Mouse (Mus musculus) cerebellum, adult 8-10 months (tissue): Measurements from ENCODE around the gene Tma7.
A peak's percentile ranks its signal among the peaks of the same experiment; 100 is the strongest.

Experiments
- DNase-seq: peaks from one replicate; pipeline ENCODE4 v3.0.0; 2022

Gene Tma7

GRCm38 (mm10) chr9:109039681-109040080 lies 42.7 kb downstream of the Tma7 start:
- no peak for DNase-seq

- peak; percentile 58 for DNase-seq
Observed at GRCm38 (mm10) chr9:109038901-109039364, 43.5 kb downstream of the Tma7 start.

- DNase-seq = no peak
Observed at GRCm38 (mm10) chr9:109038086-109038895, 44.1 kb downstream of the Tma7 start, which contains the start of gene Shisa5. TSS of gene Shisa5 (plus strand) at chr9:109038565.

GRCm38 (mm10) chr9:109032435-109032834 lies 50.0 kb downstream of the Tma7 start:
- DNase-seq = no peak

GRCm38 (mm10) chr9:109031686-109032085 lies 50.7 kb downstream of the Tma7 start:
- no peak for DNase-seq

- DNase-seq = no peak
Observed at GRCm38 (mm10) chr9:109031001-109031400, 51.4 kb downstream of the Tma7 start.

- DNase-seq = no peak
Observed at GRCm38 (mm10) chr9:109030312-109030711, 52.1 kb downstream of the Tma7 start.

GRCm38 (mm10) chr9:109028919-109029318 lies 53.5 kb downstream of the Tma7 start:
- no peak for DNase-seq

GRCm38 (mm10) chr9:109028421-109028820 lies 54.0 kb downstream of the Tma7 start:
- DNase-seq = no peak

- DNase-seq = no peak
Observed at GRCm38 (mm10) chr9:109027521-109027920, 54.9 kb downstream of the Tma7 start.
